Mouse (Mus musculus) cerebellum, adult 11-12 months (tissue): ENCODE measurements around the gene Efnb2.

Experiments
- DNase-seq: peaks from one replicate; pipeline ENCODE4 v3.0.0; 2022

The Efnb2 gene

GRCm38 (mm10) chr8:8568215-8568773 lies 92.7 kb downstream of the Efnb2 start:
- DNase-seq, result no peak
